Mouse (Mus musculus): ENCODE data around the gene Lamb3.

The Lamb3 gene

DNA sequence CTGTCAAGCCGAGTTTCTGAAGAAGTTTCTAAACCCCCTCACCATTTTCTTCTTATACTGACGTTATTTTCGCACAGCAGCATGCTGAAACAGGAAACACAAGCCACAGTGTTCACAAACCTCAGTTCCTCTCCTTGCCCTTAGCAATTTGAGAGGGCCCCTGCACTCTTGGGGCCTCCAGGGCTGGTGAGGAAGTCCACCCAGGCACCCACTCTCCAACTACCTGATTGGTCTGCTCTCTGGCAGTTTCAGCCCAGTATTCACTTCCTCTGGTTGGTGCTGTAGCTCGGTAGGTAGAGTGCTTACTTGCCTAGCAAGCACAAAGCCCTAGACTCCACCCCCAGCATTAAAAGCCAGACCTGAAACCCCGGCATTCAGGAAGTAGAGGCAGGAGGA is 6.1 kb upstream of the Lamb3 start, which contains the start of gene Traf3ip3:
Gene Traf3ip3, minus strand, starts transcription at position 321 of the 396 bp plus-strand sequence.
- DNase-seq (ENCODE audit: low read depth), result no peak

- DNase-seq (ENCODE audit: low read depth), result no peak
Measured at GRCm38 (mm10) chr1:193203821-193204220, 3.7 kb upstream of the Lamb3 start.

GRCm38 (mm10) chr1:193205431-193205830 is 2.1 kb upstream of the Lamb3 start:
- no peak for DNase-seq (ENCODE audit: low read depth)

DNA sequence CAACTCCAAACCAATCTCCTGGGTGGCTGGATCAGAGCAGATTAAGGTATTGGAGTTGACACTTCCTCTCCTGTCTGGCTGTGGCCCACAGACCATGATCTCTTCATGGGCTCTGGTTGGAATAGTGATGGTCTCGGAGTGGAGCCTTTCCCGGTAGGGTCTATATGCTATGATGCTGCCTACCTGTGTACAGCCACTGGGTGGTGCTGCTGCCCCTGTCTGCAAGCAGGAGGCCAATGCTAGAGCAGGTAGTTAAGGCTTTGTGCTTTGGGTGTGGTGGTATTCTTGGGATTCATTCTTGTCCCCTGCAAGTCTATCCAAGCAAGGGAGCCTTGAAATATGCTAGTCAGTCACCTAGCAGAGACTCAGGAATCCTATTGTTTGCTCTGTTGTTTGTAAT is 679 bp downstream of the Lamb3 start:
- DNase-seq (ENCODE audit: low read depth), result peak; percentile 83

GRCm38 (mm10) chr1:193211371-193211770 is 3.9 kb downstream of the Lamb3 start:
- DNase-seq (ENCODE audit: low read depth), result no peak

GRCm38 (mm10) chr1:193214053-193214452 is 6.6 kb downstream of the Lamb3 start:
- no peak for DNase-seq (ENCODE audit: low read depth)

DNA sequence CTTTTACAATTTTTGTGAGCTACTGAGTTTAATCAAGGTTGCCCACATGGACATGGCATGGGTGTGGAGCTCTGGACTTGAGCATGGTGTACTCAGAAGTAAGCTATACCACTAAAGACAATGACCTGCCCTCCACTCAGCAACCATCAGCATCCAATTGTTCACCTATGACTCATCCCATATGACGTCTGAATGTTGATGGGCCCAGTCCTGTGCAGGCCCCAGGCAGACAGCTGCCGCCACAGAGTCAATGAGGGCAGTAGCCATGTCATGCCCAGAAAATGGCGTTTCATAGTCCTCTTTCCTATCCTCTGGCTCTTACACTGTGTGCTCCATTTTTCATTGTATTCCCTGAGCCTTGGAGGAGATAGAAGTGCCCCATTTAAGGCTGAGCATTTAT is 8.5 kb downstream of the Lamb3 start:
- DNase-seq (ENCODE audit: low read depth), result no peak

DNA sequence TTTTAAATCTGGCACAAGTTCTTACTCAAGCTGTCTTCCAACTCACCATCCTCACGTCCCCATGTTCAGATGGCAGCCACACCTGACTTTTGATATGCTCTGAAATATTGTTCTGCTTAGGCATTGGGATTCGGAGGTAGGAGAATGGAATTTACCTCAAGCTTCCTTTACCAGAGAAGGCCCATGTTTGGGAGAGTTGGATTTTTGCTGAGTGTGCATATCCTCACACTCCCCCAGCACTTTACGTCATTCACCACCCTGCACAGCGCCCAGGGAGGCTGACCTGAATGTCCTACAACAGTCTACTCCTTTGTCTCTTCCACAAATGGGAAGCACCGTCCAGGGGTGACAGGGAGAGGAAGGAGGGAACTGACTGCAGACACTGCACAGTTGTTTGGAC is 12.9 kb downstream of the Lamb3 start:
- no peak for DNase-seq (ENCODE audit: low read depth)

- no peak for DNase-seq (ENCODE audit: low read depth)
Measured at GRCm38 (mm10) chr1:193225531-193225930, 18.0 kb downstream of the Lamb3 start.

- DNase-seq (ENCODE audit: low read depth), result peak; percentile 68
Measured at GRCm38 (mm10) chr1:193226114-193226513, 18.6 kb downstream of the Lamb3 start.

DNA sequence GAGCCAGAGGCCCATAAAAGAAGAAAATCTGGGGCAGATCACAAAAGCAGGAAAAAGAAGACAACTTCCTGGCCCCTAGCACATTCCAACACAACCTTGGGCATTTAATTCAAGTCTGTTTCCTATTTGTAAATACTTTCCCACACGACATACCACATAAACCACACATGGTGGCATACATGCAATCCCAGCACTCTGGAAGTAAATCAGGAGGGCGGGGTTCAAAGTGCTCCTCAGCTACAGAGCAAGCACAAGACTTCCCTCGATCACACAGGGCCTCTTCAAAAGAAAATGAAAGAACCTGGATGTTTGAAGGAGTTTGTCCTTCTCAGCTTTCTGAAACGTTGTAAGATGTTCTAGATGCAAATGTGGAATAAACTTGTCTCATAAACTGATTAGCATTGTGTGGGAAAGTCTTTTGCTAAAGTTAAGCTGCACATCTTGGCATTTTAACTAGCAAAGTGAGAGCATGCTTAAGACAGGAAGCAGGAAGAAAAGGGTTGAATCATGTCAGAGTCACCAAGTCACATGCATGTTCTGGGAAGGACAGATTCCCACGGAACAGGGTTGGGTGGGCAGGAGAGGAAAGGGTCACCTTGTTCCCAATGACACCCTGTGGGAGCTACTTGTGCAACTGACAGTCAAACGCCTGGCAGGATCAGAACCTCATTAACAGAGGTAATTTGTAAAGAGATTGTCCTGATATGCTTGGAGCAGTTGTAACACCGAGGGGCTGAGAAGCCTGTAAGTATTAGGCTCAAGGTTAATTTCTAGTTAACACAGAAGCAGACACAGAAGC is 19.4 kb downstream of the Lamb3 start:
- peak; percentile 32 for DNase-seq (ENCODE audit: low read depth)

- no peak for DNase-seq (ENCODE audit: low read depth)
Measured at GRCm38 (mm10) chr1:193227537-193227936, 20.0 kb downstream of the Lamb3 start.

DNA sequence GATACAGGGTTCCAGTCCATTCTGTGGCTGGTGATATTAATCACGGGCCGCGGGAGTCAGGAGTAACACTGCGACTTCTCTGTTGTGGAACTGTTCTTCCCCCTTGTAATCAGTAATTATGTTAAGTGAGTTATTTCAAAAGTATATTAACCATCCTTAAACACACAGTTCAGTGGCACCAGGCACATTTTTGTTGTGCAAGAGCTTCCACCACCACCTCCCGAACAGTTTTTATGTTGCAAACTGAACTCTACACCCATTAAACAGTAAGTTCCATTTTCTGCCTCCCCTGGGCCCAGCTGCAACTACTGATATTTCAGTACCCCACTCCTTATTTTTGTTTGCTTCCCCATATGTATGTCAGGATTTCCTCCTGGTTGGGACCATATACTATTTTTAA is 22.1 kb downstream of the Lamb3 start:
- DNase-seq (ENCODE audit: low read depth), result no peak

DNA sequence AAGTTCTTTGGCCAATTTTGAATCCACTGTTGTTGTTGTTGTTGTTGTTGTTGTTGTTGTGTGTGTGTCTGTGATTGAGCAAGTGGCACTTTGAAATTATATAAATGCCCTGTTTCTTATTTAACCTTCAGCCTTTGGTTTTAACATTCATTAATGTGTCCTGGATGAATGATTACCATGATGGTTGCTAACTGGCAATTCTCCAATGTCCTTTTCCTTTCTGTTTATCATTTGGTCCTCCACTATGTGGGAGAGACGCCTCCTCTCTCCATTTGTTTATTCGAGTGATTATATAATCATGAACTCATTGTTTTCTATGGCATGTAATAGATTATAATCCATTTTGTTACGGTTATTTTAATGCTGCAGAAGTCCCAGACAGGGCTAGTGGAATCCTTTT is 23.0 kb downstream of the Lamb3 start:
- DNase-seq (ENCODE audit: low read depth), result no peak

DNA sequence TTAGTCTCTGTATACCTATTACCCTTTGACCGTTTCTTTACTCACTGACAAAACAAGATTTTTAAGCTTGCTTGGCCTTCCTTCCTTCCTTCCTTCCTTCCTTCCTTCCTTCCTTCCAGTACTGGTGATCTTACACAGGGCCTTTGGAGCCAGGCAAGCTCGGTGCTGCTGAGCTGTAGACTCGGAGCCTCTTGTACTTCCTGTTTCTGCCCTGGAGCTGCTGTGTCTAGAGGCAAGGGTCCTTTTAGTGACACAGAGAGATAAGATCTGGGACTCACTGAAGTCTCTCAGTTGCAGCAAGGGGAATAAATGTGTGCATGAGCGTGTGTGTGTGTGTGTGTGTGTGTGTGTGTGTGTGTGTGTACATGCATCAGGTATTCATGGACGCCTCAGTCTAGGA is 23.4 kb downstream of the Lamb3 start:
- DNase-seq (ENCODE audit: low read depth), result no peak

DNA sequence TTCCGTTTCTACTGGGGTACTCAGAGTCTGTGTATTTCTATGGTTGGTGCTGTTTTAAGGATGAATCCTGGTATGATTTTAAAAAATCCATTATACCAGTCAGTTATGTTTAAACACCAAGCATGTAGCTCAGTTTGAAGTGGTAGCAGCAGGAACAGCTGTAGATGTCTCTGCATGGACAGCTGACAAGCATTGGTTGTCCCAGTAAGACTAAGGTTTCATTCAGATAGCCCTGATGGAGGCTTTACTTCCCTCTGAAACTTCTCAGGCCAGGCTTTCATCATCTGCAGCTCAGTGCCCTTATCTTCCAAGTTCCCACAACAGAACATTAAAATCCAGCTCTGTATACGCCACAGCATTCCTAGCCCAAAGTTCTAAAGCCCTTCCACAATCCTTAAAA is 25.2 kb downstream of the Lamb3 start:
- DNase-seq (ENCODE audit: low read depth), result no peak

DNA sequence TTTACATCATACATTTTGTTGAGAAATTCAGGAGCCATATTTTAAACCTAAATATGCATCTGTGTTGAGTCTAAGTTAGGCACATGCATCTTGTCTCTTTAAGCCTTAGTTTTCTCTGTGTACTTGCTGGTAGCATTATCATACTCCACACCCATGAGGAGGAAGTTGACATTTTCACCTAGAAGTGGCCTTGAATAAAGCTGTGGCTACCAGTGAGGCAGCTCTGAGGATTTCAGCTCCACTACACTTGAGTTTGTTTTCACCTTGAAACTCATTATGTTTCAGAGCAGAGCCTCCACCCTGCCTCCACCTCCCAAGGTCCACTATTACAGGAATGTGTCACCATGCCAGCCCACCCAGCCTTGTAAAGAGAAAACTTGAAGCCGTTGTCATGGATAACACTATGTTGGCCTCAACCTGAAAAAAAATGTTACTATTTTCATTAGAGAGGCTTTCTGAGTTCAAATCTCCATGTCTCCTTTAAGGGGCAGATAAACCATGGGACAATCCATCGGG is 26.7 kb downstream of the Lamb3 start:
- DNase-seq (ENCODE audit: low read depth), result no peak

- no peak for DNase-seq (ENCODE audit: low read depth)
Measured at GRCm38 (mm10) chr1:193234930-193235329, 27.4 kb downstream of the Lamb3 start.

DNA sequence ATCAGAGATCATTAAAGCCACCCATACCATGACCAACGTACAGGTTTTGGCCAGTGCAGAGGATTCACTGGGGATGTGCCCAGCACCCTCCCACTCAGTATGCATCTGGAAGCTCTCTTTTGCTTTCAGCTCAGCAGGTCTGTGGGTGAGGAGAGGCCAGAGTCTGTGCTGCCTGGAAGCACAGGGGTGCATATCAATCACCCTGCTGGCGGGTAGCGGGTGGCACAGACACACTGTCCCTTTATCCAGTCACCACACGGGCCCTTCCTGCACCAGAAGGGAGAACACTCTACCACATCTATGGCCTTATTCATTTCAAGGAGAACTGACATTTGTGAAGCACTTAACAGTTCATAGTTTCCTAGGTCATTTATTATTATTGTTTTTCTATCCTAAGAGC is 30.9 kb downstream of the Lamb3 start:
- no peak for DNase-seq (ENCODE audit: low read depth)

DNA sequence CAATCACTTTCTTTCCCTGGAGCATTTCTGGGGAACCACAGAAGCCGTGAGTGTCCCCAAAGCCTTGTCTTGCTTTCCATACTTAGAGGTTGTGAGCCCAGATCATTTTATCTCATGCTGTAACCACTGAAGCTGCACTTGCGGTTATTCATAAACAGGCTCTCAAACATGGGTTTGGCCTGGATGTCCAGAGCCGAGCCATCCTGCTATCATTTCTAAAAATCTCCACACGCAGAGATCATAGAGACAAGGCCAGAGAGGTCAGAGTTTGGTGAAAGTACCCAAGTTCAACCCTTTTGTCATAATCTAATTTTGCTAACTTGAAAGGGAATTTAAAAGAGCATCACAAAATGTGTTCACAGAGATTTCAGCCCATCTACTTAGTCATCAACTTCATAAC is 33.9 kb downstream of the Lamb3 start:
- no peak for DNase-seq (ENCODE audit: low read depth)

DNA sequence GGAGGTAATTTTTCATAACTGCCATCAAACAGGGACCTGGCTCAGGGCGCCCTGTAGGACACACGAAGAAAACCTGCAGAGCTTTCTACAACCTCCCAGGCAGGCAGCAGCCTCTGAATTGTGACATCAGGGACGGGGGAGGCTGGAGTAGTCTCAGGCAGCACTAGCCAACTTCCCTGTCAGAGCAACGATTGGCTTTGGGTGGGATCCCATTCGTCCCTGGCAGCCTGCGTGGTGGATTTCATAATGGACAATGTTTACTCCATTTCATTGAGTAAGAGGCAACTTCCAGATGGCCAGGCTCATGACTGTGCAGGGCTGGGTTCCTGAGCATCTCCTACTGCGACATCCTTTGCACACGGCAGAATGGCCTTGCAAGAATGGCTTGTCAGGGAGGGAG is 34.7 kb downstream of the Lamb3 start:
- no peak for DNase-seq (ENCODE audit: low read depth)

DNA sequence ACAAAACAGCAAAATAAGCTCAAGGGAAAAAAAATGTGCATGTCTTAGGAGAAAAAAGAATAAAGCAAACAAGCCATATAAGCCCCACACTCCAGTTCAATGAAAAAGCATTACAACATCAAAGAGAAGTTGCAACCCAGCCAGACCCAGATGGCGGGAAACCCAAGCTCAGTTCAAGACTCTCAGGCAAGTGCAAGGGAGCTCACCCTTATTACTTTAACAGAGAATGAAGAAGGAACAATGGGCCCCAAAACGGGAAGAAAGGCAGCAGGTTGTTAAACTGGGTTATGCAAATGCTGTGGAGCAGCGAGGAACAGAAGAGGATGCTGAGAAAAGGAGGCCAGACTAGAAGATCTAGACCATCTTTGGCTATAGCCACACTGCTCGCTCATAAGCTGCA is 35.4 kb downstream of the Lamb3 start:
- no peak for DNase-seq (ENCODE audit: low read depth)

DNA sequence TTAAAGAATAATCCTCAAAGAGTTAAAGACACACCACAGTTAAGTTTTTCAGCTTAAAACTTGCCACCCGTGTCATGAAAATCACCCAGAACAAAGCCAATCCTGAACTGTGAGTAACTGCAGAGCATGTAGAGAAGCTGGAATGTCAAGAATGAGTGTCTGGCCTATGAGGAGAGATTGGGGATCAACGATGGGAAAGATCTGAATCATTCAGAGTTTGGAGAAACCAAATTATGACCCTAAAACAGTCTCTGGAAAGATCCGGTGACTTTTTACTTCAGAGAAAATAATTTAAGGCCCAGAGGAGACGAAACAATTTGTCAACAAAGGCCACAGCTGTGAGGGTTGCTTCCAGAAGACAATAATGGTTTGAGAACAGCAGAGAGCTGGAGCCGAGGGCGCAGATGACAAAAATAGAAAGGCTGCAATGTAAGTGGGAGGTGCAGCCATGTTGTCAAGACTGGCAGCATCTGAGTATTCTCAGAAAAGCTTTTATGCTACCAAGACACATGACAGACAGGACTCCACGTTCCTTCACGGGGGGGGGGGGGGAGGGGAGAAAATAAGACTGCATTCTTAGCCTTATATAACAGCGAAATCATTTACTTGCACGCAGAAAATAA is 36.2 kb downstream of the Lamb3 start:
- DNase-seq (ENCODE audit: low read depth), result no peak

DNA sequence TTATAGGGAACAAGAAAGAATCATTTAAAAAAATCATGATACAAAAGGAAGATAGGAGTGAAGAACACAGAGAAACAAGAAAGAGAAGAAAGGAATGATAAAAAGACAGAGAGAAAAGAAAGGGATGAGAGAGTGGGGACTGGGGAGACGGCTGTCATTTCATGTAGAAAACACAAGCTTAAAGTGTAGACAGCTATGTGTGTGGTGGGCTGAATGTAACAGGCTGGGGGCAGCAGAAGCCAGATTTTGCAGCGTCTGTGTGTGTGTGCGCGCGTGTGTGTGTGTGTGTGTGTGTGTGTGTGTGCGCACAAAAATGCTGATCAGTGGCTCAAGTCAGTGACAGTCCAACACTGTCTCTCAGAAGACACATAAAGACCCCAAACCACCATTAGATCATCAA is 36.7 kb downstream of the Lamb3 start:
- no peak for DNase-seq (ENCODE audit: low read depth)

Measured in induced T-regulatory cell, adult 2 months (primary cell).